Mouse (Mus musculus) E14TG2a.4 (cell line): ENCODE results near the gene Odr4.

Source experiments
- CTCF ChIP-seq: conservative IDR thresholded peaks from 2 replicates; pipeline ENCODE4 v1.5.1; 2014; ENCODE audit warnings: low read length
- NANOG ChIP-seq: IDR thresholded peaks from 2 replicates; pipeline ENCODE4 v1.6.1; 2014; ENCODE audit warnings: borderline replicate concordance, low read length, mixed read lengths

GRCm38 (mm10) chr1:150407285-150407684 lies 14.4 kb upstream of the Odr4 start:
- no peak for TF ChIP-seq CTCF
- no peak for TF ChIP-seq NANOG
